Mouse (Mus musculus) testis, postnatal 10 days (tissue): ENCODE measurements around the gene Cep170.

Source experiments
- DNase-seq: peaks from one replicate; pipeline ENCODE4 v3.0.0; 2021; ENCODE audit warnings: low spot score

Gene Cep170

GRCm38 (mm10) chr1:176749708-176750107 is 64.2 kb downstream of the Cep170 start:
- DNase-seq: no peak

- no peak for DNase-seq
These were observed 81.0 kb downstream of the Cep170 start for GRCm38 (mm10) chr1:176732834-176733233.

DNA sequence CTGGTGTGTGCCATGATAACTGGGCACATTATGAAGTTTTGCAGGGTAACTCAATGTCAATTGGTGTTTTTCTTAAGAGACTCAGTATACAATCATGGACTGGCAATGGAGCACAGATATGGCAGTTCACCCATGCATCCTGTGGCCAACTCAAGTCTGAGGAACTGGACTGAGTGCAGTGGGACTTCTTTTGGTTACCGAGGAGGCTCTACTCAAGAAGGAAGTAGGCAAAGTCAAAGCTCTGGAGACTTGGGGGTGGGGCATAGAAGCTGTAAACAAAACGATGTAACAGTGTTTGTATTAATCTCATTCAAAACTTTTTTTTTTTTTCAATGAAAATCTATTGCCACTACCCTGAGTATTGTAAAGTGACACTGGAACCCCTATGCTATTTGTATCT is 83.3 kb downstream of the Cep170 start:
- DNase-seq: no peak

DNA sequence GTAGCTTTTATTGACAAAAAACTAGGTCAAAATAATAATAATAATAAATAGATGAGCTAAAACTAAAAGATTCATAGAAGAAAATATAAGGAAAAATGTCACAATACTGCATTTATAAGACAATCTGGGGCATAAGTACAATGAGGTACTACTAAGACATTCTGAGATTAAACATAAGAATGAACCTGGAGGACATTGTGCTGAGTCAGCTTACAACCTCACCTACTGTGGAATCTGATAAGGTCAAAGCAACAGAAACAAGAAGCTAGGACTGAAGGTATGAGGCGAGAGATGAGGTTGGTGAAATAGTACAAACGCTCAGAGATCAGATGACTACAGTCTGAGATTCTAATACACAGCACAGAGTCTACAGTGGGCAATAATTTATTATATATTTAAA is 86.5 kb downstream of the Cep170 start:
- no peak for DNase-seq

DNA sequence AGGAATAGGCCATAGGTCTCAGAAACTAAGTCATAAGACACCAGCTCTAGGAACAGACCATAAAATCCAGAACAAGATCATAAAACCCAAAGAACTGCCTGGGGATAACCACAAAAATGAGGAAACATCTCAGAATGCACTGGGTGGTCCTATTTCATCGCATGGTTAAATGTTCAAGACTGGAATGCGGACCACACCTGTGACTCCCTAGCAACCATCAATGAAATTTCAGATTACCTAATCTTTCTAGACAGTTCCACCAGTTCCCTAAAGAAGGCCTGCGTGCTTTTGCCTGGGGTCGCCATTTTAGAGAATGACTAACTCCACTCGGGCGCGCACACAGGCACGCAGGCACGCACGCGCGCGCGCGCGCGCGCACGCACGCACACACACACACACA is 89.1 kb downstream of the Cep170 start:
- no peak for DNase-seq

DNA sequence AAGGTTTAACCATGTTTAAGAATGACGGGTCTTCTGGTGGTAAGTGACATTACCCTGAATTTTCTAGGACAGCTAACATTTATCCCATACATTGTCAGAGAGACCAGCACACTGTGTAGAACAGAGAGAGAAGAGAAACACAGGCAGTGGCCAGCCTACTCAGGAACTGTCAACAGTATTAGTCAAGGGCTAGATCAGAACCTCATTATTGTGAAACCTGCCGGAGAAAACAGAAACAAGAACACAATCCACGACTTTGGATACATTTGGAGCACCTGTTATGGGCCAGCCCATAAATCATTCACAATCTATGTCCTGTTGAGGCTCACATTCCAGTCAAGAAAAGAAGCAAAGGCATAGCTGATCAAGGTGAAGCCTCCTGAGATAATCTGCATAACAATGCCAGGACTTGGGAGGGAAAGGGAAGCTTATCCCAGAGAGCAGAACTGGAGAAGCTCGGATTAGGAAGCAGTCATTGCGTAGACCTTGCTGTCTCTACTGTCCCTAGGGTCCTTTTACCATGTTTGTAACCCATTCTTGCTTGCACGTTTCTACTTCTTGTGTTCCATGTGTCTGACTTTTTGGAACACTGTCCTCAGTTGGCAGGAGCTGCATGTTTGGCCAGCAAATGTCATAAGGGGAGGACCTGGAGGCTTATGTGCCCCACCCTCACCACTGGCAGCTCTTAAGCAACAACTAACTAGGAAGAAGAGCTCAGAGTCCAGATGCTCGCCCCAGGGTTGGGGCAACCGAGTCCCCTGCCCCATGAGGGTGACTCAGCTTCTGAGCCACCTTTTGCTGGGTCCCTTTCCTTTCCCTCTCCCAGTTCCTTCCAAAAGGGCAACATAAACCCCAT is 89.8 kb downstream of the Cep170 start:
- DNase-seq: no peak

DNA sequence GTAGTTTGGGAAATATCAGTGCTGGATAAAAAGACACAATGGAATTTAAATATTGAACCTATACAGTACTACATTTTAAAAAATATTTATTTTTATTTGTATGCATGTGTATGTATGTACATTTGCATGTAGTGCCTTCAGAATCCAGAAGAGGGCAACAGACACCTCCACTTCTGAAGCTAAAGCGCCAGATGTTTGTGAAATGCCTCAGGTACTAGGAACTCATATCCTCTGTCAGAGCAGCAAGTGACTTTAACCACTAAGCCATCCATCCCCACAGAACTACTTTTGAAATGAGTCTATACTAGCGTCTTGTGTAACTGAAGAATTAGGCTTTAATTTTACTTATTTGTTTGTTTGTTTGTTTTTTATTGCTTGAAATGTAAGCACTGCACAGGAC is 101.4 kb downstream of the Cep170 start:
- DNase-seq: no peak

DNA sequence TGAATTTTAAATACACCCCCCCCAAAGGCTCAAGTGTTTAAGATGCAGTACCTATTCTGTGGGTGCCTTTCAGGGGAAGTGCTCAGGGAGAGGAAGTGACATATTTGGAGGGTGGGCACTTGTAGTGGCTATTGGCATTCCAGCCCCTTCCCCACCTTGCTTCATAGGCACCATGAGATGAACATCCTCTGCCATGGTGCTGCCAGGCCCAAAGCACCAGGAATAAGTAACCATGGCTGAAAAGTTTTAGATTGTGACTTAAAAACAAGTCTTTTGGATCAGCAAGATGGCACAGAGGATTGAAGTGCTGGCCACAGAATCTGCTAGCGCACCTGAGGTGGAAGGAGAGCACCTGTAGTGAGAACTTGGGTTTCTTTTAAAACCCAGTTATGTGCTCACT is 113.6 kb downstream of the Cep170 start:
- no peak for DNase-seq

GRCm38 (mm10) chr1:176699793-176700192 is 114.1 kb downstream of the Cep170 start:
- peak; percentile 57 for DNase-seq

- DNase-seq: no peak
These were observed 115.2 kb downstream of the Cep170 start for GRCm38 (mm10) chr1:176698647-176699046.

GRCm38 (mm10) chr1:176697091-176697490 is 116.8 kb downstream of the Cep170 start:
- peak; percentile 81 for DNase-seq

DNA sequence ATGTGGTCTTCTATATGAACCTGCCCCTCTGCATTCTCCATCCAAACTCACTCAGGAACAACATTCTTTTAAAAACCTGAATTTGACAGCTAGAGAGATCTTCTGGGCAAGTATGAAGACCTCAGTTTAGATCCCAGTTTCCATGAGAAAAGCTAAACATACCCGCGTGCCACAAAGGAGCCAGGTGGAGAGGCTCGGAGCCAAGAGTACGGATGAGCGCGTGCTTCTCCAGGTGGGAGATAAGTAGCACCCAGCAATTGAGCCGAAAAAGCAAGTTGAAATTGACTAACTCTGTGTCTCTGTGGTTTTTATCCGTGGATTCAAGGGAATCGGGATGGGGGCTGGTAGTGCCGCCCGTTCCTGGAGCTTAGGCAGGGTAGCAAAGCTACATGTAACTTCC is 122.8 kb downstream of the Cep170 start:
- DNase-seq: no peak

DNA sequence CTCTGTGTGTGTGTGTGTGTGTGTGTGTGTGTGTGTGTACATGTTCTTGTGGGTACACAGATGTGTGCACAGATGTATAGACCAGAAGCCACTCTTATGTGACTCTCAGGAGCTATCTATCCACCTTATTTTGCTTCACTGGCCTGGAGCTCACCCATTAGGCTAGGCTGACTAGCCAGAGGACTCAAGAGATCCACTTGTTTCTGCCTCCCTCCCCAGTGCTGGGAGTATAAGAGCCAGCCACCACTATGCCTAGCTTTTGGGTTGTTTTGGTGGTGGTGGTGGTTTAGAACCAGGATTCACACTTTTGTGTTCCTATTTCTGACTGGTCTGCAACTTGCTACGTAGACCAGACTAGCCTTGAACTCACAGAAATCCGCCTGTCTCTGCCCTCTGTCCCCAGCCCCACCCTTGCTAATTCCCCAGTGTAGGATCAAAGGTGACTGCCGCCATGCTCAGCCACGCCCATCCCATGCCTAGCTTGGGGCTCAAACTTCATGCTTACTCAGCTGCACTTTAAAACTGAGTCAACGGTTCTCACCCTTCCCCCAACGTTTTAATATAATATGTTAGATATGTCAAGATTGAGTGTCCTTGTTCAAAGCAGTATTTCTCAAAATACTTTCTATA is 125.5 kb downstream of the Cep170 start:
- no peak for DNase-seq
